Mouse (Mus musculus): Measurements from ENCODE around the gene Srsf7.

DNA sequence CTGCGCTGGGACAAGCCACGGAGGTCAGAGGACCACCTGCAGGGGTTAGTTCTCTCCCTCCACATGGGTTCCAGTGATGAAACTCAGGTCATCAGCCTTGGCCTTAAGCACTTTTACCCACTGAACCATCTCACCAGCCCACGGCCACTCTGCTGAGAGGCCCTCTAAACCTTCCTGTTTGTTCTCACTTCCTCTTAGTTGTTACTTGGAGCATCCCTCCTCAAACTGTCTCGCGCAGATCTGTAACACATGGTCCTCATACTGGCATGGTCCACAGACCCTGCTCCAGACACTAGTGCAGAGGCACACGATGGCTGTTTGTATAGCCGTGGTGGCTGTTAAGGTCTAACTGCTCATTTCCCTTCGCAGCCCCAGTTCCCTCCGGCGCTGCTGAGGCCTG is 23.5 kb downstream of the Srsf7 start:
- no peak for TF ChIP-seq HCFC1 (IDR thresholded peaks at IDR 0.05; ENCODE audit: borderline replicate concordance, insufficient read depth, low read length)
- no peak for TF ChIP-seq ZC3H11A (IDR thresholded peaks at IDR 0.05; ENCODE audit: borderline replicate concordance, low read depth, low read length)
- no peak for TF ChIP-seq MAFK (IDR thresholded peaks at IDR 0.05; ENCODE audit: insufficient read depth, low read depth, low read length)
- TF ChIP-seq ZNF384 (IDR thresholded peaks at IDR 0.05; ENCODE audit: low read depth, low read length): no peak
